Mouse (Mus musculus): ENCODE measurements around the gene Aqp12. TPM values are rescaled to one million over a fixed set of nuclear protein-coding genes. Genes with fewer than 3 reads are reported as not detected.

Aqp12 gene
- polyA plus RNA-seq, 1 experiment from 2014 or later, result not detected

Other genes starting within 250 kb of the Aqp12 start
- 31.1 and 35.9 TPM in 2 replicates for gene Gpc1, start 174.7 kb upstream of the Aqp12 start, polyA plus RNA-seq (2014; fragmentation: Nextera tagmentation; extraction: Ambion mirVana)
- 0.35 and 0.80 TPM in 2 replicates for gene Ankmy1, start 103.4 kb upstream of the Aqp12 start, polyA plus RNA-seq (2014; fragmentation: Nextera tagmentation; extraction: Ambion mirVana)
- 7.8 and 8.5 TPM in 2 replicates for gene Dusp28, start 99.4 kb upstream of the Aqp12 start, polyA plus RNA-seq (2014; fragmentation: Nextera tagmentation; extraction: Ambion mirVana)
- 14.3 and 15.6 TPM in 2 replicates for gene Rnpepl1, start 95.6 kb upstream of the Aqp12 start, polyA plus RNA-seq (2014; fragmentation: Nextera tagmentation; extraction: Ambion mirVana)
- 32.3 and 40.9 TPM in 2 replicates for gene Capn10, start 72.0 kb upstream of the Aqp12 start, polyA plus RNA-seq (2014; fragmentation: Nextera tagmentation; extraction: Ambion mirVana)
- 0.43 TPM in 1 of 2 replicates, not detected in the other for gene Gpr35, start 55.5 kb upstream of the Aqp12 start, polyA plus RNA-seq (2014; fragmentation: Nextera tagmentation; extraction: Ambion mirVana)
- 72.0 and 82.8 TPM in 2 replicates for gene Kif1a, start 95.6 kb downstream of the Aqp12 start, polyA plus RNA-seq (2014; fragmentation: Nextera tagmentation; extraction: Ambion mirVana)
- not detected in 2 replicates for gene Agxt, start 128.9 kb downstream of the Aqp12 start, polyA plus RNA-seq (2014; fragmentation: Nextera tagmentation; extraction: Ambion mirVana)
- gene 2310007B03Rik, start 154.6 kb downstream of the Aqp12 start, polyA plus RNA-seq (2014; fragmentation: Nextera tagmentation; extraction: Ambion mirVana), result 0.49 and 0.77 TPM in 2 replicates
- gene Crocc2, start 162.4 kb downstream of the Aqp12 start, polyA plus RNA-seq (2014; fragmentation: Nextera tagmentation; extraction: Ambion mirVana), result 0.09 and 0.18 TPM in 2 replicates
- gene Sned1, start 229.5 kb downstream of the Aqp12 start, polyA plus RNA-seq (2014; fragmentation: Nextera tagmentation; extraction: Ambion mirVana), result 1.5 and 4.0 TPM in 2 replicates